Mouse (Mus musculus) left cerebral cortex, postnatal 14 days (tissue): ENCODE results near the gene Mrps22. TPM values are rescaled to one million over a fixed set of nuclear protein-coding genes. Genes with fewer than 3 reads are reported as not detected.

Experiments
- DNase-seq, 2 experiments: peaks; one replicate each; pipeline ENCODE4 v3.0.0; 2021 to 2022; ENCODE audit warnings: low spot score in 2 of 2, mixed read lengths in 1 of 2
- intact Hi-C: fragments of 180-260 bp; cut with DNase I; formaldehyde crosslinking; loops from one replicate; pipeline ENCODE4 v1.15.1; 2025
- long read RNA-seq, 2 experiments: library from polyadenylated mRNA; stranded (forward); transcript quantifications; one replicate each; pipeline ENCODE4 v2.0.0; 2021
- total RNA-seq, 2 experiments: library from RNA; stranded (reverse); gene quantifications; 2 replicates each; pipeline ENCODE4 v1.2.3; 2021

Gene Mrps22
- 10 to 100 TPM; 26.7 to 27.6 TPM for total RNA-seq
- long read RNA-seq, experiment 1, transcript Mrps22-201 (8 exons, 1,197 nt): major isoform, 32 of 46 reads
- long read RNA-seq, experiment 1, partial matches to known transcripts: 13 of 46 reads
- long read RNA-seq, experiment 1, other reads (novel, unspliced or antisense): 1 of 46 reads
- long read RNA-seq, experiment 2, transcript Mrps22-201 (8 exons, 1,197 nt): major isoform, 13 of 21 reads
- long read RNA-seq, experiment 2, partial matches to known transcripts: 7 of 21 reads
- long read RNA-seq, experiment 2, other reads (novel, unspliced or antisense): 1 of 21 reads

DNA sequence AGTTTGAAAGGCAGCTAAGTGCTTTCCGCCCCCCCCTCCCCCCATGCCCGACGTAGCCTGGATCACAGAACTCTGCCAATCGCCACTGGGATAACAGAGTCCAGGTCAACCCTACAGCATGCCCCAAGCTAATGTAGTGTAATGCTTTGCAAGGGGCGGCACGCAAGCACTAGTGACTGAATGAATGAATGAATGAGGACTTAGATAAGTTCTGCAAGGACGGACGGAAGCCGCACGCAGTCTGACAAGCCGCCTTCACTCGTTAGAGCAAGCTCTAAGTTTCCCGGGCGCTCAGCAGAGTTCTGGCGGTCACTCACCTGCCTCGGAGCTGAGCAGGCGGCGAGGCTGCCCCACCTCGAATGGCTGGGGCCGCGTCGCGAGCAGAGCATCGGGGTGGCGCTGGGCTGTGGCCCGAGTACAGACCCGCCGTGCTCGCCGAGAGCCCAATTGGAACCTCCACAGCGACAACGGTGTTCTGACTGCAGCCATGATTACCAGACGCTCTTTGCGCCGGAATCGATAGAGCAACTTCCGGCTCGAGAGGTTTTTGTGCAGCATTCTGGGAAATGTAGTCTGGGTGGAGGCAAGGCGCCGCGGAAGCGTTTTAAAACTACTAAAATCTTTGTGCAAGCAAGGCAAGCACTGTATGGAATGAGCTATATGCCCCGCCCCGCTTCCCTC, at the start of gene Mrps22:
Gene Mrps22 (minus strand): TSS at position 505 of the 681 bp plus-strand sequence.
- intact Hi-C loops: no loop called here
- DNase-seq: peak; percentile 85 to 88

GRCm38 (mm10) chr9:98650547-98650946, 49.1 kb upstream of the Mrps22 start:
- intact Hi-C loops: no loop called here
- DNase-seq: no peak

- intact Hi-C loops: loop anchor here (2.0 to 5.0 kb wide), 3 partner anchors 161 to 315 kb away; no protein-coding TSS in a partner anchor
- DNase-seq: no peak
Observed at GRCm38 (mm10) chr9:98647418-98647817, 46.0 kb upstream of the Mrps22 start.

- DNase-seq: peak; percentile 80 to 84
- intact Hi-C loops: loop anchor here (2.0 to 5.0 kb wide), 3 partner anchors 163 to 317 kb away; no protein-coding TSS in a partner anchor
Observed at GRCm38 (mm10) chr9:98645750-98646149, 44.3 kb upstream of the Mrps22 start.

- intact Hi-C loops: no loop called here
- no peak for DNase-seq
Observed at GRCm38 (mm10) chr9:98642126-98642525, 40.7 kb upstream of the Mrps22 start.

- intact Hi-C loops: no loop called here
- DNase-seq: no peak
Observed at GRCm38 (mm10) chr9:98633287-98634162, 32.1 kb upstream of the Mrps22 start.

- intact Hi-C loops: no loop called here
- no peak for DNase-seq
Observed at GRCm38 (mm10) chr9:98628480-98628879, 27.0 kb upstream of the Mrps22 start.

DNA sequence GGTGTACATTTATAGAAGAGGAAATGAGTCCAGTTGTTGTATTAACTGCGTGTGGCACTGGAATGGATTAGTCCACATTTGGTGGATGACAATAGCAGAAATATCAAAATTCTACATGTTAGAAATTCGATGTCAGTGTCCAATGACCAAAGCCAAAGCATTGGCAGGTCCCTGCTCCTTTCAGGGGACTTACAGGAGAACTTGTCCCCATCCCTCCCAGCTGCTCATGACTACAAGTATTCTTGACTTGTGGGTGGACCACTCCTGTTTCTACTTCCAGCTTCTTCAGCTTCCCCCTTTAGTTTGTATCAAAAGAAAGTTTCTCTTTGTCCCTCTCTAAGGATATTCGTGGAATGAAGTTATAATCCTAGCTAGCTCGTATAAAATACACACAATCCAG, 3.4 kb upstream of the Mrps22 start:
- DNase-seq: no peak
- intact Hi-C loops: no loop called here

- intact Hi-C loops: no loop called here
- DNase-seq: no peak
Observed at GRCm38 (mm10) chr9:98601837-98602359, 438 bp upstream of the Mrps22 start.

DNA sequence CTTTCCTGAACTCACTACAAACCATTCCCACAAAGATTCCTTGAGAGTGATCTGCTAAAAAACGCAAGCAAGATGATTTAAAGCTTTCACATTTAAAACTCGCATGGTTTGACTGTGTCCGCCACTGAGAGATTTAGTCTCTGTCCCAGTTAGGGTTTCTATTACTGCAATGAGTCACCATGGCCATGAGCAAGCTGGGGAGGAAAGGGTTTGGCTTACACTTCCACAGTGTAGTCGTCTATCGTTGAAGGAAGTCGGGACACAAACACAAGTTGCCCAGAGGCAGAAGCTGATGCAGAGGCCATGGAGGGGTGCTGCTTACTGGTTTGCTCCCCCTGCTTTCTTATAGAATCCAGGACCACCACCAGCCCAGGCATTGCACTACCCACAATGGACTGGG, 1.4 kb downstream of the Mrps22 start:
- intact Hi-C loops: no loop called here
- DNase-seq: no peak

GRCm38 (mm10) chr9:98583852-98584251, 17.6 kb downstream of the Mrps22 start:
- no peak for DNase-seq
- intact Hi-C loops: no loop called here

- intact Hi-C loops: no loop called here
- DNase-seq: peak; percentile 99
Observed at GRCm38 (mm10) chr9:98563137-98564126, 38.0 kb downstream of the Mrps22 start, which contains the start of gene Copb2. Copb2 (plus strand) TSS chr9:98563721.

DNA sequence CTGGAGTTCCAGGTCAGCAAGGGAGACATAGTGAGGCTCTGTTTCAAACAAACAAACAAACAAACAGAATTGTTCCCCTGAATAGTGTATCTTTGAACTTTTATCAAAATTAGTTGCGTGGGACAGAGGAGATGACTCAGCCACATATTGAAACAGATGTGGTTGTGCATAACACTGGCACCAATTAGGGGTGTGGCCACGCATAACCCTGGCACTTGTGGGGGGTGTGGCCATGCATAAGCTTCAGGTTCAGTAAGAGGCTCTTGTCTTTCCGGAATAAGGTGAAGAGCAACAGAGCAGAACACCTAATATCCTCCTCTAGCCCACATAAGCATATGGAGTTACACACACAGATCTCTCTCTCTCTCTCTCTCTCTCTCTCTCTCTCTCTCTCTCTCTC, 57.4 kb downstream of the Mrps22 start:
- intact Hi-C loops: no loop called here
- no peak for DNase-seq

Other genes starting within 250 kb of the Mrps22 start
- gene Rbp1, start 178.7 kb downstream of the Mrps22 start, total RNA-seq: 1 to 10 TPM; 6.7 to 6.8 TPM
- gene Rbp2, start 115.5 kb downstream of the Mrps22 start, total RNA-seq: not detected
- 10 to 100 TPM; 84.8 to 88.2 TPM for gene Copb2, start 37.9 kb downstream of the Mrps22 start, total RNA-seq
- gene Prr23a1, start 240.8 kb upstream of the Mrps22 start, total RNA-seq: not detected